Mouse (Mus musculus) ES-E14 (cell line): Measurements from ENCODE around the gene Kat7.

Source experiments
- CHD2 ChIP-seq: IDR thresholded peaks from 2 replicates; pipeline ENCODE4 v1.6.1; 2014; ENCODE audit warnings: mild to moderate bottlenecking, low read depth, low read length, inconsistent platforms
- HCFC1 ChIP-seq: IDR thresholded peaks from 2 replicates; pipeline ENCODE4 v1.6.1; 2012; ENCODE audit warnings: low read length, inconsistent platforms, borderline replicate concordance; ENCODE audit not compliant: insufficient read depth
- ZNF384 ChIP-seq: IDR thresholded peaks from 2 replicates; pipeline ENCODE4 v1.6.1; 2012; ENCODE audit warnings: low read depth, low read length, inconsistent platforms

DNA sequence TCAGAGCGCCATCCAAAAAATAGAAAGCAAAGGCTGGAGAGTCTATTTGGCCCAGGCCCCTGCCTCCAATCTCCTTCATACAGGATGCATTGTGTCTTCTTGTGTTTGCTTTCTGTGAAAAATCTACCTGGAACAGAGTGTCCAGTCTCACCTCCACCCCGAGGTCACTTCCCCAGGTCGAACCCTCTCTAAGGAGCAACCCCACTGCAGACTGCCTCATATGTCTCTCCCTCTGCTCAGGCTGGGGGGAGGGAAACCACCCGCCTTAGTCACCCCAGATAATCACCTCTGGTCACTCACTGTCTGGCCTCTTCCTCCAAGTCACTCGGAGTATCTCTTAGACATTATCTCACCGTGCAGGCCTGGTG is 77.7 kb downstream of the Kat7 start:
- no peak for TF ChIP-seq HCFC1
- TF ChIP-seq CHD2, result no peak
- no peak for TF ChIP-seq ZNF384
